Mouse (Mus musculus) CH12F3 (cell line): ENCODE results near the gene Rubcn.

Experiments used
- in situ Hi-C: fragments of 300-500 bp; cut with MboI; formaldehyde crosslinking; loops from 2 replicates; pipeline ENCODE4 v1.14.3; 2020; ENCODE audit warnings: low sequenced_read_pairs

Gene Rubcn

DNA sequence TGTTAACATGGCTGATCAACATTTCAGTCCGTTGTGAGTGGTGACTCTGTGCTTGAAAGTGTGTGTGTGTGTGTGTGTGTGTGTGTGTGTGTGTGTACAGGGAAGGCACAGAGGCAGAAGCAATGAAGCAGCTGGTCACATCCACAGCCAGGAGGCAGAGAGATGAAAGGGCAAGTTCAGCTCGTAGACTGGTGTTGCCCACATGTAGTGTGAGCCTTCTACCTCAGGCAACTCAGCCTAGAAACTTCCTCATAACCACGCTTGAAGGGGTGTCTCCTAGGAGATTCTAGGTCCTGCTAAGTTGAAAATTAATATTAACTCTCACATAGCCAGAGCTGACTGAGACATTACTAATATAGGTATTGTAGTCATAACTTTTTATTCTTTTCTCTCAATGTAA, 4.2 kb downstream of the Rubcn start:
- in situ Hi-C loops: no loop called here

GRCm38 (mm10) chr16:32870231-32870630, 7.3 kb downstream of the Rubcn start:
- in situ Hi-C loops: no loop called here

DNA sequence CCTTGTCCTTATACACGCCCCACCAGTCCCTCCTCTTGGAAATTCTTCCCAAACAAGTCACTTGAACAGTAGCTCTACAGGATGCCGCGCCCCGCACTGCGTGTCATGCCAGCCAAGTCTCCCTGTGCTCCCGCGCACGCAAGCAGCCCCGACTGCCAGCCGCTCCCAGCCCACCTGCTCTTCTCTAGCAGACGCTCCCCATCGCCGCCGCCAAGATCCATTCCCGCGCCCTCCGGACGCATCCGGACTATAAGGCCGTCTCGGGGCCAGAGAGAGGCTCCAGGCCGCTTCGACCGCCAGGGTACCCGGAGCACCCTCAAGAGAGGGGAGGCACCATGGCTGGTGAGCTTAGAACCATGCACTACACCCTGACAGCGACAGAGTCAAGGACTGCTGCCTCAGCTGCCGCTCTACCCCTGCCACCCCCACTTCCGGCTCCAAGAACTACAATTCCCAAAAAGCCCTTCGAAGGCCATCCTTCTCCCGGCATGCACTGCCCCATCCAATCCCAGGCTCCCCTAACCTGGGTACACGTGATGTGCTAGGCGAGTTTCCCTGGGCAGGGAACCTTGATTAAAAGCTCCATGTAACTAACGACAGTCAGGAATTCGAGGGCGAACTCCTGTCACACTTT, 9.5 kb downstream of the Rubcn start:
- in situ Hi-C loops: no loop called here

DNA sequence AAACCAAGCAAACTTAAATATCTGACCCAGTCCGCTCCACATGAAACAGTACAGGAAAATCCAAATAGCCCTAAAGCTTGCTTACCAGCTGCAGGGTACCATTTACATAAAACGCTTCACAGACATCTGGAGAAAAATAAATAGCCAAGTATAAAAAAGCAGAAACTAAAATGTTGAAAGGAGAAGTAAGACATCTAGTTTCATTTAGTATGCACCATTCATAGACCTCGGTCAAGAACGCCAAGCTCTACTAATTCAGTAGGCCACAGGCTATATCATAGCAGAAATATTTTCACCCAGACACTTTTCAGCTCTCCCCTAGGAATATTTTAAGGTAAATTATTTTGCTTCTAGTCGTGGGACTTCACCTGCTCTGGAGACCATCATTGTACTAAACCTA, 10.9 kb downstream of the Rubcn start:
- in situ Hi-C loops: no loop called here

DNA sequence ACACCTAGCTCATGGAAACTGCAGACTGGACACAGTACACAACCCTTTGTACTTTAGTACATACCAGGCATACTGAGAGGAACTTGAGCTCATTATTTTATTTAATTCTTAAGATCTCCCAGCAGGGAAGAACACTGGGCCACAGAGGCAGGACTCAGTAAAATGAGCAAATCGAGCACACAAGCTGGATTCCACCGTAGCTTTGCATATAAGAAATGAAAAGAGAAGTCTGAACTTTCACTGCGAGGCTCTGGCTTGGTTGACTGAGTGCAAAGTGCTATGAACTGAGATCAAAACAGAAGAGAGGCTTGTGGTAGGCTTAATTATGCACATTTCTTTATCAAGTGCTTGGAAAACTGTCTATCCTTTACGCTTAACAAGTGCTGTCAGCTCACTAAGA, 12.2 kb downstream of the Rubcn start:
- in situ Hi-C loops: no loop called here

DNA sequence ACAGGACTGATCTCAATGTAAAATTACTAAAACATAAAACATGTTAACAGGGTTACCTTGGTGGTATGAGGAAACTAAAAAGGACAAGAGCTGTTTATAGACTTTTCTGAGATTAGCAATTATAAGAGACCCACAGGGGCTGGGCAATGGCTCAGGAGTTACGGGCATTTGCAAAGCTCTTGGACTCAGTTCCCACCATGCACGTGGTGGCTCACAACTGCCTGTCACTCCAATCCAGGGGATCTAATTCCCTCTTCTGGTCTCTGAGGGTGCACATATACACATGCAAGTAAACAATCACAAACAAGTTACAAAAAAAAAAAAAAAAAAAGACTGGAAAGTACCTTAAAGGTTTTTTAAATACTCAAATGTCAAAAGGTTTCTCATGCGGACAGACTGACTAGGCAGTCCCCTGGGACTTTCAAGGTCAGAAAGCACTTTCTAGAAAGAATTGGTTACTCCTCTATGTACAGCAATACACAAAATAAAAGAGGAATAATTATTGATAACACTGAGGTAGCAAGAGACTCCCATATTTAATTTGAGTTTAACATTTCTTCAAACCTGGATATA, 15.7 kb downstream of the Rubcn start:
- in situ Hi-C loops: no loop called here

DNA sequence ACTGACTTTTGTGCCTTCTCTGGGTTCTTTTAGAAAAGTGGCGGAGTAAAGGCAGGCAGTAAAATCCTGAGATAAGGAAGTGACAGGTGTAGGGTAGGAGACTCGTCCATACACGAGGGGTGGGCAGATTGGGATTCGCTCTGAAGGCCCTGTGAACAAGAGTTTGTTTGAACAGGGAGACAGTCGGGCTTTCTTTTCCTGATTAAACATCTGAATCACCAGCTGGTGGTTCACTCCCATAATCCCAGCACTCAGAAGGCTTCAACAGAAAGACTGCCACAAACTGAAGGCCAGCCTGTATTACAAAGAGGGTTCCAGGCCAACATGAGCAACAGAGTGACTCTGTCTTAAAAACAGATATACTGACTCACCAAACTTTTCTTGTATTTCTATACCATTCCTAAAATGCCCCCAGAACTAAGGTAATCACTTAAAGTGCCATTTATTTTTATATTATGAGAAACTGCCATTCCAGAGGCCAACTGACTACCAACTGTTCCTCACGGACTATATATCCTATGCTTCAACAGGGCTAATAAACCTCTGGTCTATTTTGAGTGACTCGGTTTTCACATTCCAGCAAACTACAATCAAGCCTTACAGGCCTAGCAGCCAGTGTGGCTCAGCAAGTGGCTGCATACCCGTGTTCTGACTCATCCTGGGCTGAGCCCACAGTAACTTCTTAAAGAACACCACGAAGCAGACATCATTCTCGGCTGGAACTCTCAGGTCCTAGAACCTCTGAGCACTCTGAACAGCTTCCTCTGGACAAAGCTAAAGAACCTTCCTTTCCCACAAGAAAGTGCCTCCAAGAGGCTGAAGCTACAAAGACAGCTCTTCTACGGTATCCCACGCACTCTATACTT, 18.6 kb downstream of the Rubcn start:
- in situ Hi-C loops: no loop called here

DNA sequence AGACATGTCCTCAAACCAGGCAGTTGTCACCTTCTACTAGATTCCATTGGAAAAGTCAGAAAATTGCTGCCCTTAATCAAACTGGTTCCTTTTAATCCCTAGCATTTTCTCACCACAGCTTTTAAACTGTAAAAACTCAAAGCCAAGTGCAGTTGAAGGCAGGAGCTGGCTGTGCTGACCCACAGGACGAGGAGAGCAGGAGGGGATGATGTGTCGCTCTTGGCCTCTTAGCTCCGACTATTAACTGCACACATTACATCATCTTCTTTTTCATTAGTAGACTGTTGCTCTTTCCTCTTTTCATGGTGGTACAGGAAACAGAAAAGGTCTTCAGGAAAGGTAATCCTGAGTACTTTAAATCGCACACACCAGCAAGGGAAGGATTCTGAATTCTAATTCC, 19.2 kb downstream of the Rubcn start:
- in situ Hi-C loops: no loop called here

GRCm38 (mm10) chr16:32856751-32857150, 20.8 kb downstream of the Rubcn start:
- in situ Hi-C loops: no loop called here

DNA sequence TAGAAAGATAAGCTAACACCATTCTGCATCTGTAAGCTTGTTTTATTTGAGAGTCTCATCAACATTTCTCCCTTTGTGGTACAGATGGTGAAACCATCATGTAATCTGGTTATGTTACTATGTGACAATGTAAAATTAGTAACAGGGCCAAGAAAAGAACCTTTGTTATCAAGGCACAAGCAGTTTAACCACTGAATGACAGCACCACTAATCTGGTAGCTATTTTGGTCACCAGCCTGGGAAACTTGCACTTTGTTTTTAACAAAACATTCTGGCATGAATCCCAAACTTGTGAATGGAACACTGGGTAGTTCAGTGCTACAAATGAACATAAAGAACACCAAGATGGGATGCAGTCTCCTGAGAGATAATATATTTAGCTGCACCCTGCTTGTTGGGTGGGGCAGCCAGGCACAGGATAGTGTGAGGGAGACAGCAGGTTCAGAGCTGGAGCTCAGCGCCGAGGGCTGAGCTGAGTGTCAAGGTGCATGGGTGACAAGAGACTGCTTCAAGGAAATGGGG, 23.5 kb downstream of the Rubcn start:
- in situ Hi-C loops: no loop called here

GRCm38 (mm10) chr16:32853492-32854049, 24.0 kb downstream of the Rubcn start:
- in situ Hi-C loops: no loop called here

DNA sequence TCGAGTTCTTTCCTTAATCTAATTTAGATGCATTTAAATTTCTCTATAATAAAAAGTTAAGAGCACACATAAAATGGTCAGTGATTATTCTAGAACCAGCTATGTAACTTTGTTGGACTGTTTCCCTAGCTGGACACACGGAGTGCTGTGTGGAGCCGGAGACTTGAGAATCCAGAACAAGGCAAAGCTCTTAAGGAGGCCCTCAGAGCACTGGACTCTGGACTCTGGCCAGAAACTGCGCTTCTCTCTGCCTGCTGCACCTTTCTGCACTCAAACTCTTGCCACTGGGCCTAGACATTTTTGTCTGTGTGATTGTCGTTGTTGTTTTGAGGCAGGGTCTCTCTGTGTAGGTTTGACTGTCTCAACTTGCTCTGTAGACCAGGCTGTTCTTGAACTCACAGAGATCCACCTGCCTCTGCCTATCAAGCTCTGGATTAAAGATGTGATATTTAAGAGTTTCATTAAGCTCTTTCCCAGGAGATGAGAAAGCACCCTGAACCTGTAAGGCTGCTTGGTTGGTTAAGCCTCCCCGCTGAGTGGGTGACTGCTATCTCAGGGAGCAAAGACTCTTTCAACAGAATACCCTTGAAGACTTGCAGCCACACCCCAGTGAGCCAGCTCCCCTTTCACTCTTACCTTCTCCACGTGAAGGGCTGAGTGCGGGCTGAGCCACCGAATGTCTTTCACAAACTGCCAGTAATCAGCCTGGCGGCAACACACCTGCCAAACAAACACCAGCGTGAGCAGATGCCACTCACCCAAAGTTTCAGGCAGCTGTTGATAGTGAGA, 28.3 kb downstream of the Rubcn start:
- in situ Hi-C loops: no loop called here

- in situ Hi-C loops: no loop called here
These were observed 30.5 kb downstream of the Rubcn start for GRCm38 (mm10) chr16:32847103-32847502.

- in situ Hi-C loops: no loop called here
These were observed 46.1 kb downstream of the Rubcn start for GRCm38 (mm10) chr16:32831501-32831900.

GRCm38 (mm10) chr16:32829104-32829503, 48.5 kb downstream of the Rubcn start:
- in situ Hi-C loops: no loop called here

DNA sequence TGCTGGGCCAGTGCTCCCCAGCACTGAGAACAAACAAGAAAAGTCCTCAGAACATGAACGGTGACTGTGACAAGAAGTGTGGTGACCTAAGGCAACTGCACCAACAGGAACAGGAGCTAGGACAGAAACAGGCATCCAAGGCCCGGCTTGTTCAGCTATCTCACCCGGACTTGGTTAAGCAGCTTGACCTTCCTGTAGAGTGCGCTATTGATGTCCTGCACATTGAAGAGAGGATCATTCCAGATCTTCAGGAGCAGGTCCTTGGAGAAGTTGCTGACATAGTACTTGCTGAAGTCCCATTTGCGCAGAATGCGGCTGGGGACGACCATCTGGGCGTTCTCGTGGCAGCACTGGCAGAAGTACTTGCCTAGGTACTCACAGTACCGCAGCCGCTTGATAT, 51.0 kb downstream of the Rubcn start:
- in situ Hi-C loops: no loop called here

- in situ Hi-C loops: no loop called here
These were observed 52.2 kb downstream of the Rubcn start for GRCm38 (mm10) chr16:32825380-32825779.

DNA sequence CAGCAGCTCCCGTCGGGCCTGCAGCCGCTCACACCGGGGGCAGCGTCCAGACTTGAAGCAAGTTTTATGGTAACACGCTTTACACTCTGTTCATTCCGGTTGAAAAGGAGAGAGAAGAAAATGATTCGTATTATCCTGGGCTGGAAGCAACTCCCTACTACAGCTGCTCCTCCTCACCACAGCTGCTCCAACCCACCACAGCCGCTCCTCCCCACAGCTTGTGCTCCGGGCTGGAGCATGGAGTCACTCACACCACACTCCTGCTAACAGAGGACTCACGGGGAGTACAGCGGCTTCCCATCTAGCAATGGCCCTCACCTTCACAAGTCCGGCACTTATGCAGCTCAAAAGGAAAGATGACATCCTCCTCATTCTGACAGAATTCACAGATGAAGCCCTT, 53.5 kb downstream of the Rubcn start:
- in situ Hi-C loops: loop anchor here (25.0 kb wide), 1 partner anchor 338 kb away; no protein-coding TSS in a partner anchor

GRCm38 (mm10) chr16:32823487-32823886, 54.1 kb downstream of the Rubcn start:
- in situ Hi-C loops: loop anchor here (25.0 kb wide), 1 partner anchor 339 kb away; no protein-coding TSS in a partner anchor

DNA sequence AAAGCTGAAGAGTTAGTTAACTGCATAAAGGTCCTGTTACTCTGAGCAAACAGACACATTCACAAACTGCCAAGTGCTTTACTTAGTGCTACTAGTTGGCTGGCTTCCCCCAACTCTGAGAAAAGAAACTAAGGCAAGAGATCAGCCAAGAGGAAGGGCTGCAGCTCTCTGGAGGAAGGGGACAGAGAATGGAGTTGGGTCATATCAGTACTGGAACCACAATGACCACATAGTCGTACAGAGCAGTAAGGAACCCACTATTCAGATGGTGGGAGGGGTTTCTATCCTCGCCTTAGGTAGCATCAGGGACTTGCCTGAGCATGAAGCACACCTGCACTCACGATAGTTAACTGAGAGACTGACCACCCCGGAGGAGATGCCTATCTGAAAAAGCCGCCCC, 54.7 kb downstream of the Rubcn start:
- in situ Hi-C loops: loop anchor here (25.0 kb wide), 1 partner anchor 339 kb away; no protein-coding TSS in a partner anchor
